Mouse (Mus musculus): ENCODE data around the gene Arhgdia. TPM values are rescaled to one million over a fixed set of nuclear protein-coding genes. Genes with fewer than 3 reads are reported as not detected.
A peak's percentile ranks its signal among the peaks of the same experiment; 100 is the strongest.

The Arhgdia gene
- polyA plus RNA-seq, 1 experiment from 2014 or later, result 449 TPM

DNA sequence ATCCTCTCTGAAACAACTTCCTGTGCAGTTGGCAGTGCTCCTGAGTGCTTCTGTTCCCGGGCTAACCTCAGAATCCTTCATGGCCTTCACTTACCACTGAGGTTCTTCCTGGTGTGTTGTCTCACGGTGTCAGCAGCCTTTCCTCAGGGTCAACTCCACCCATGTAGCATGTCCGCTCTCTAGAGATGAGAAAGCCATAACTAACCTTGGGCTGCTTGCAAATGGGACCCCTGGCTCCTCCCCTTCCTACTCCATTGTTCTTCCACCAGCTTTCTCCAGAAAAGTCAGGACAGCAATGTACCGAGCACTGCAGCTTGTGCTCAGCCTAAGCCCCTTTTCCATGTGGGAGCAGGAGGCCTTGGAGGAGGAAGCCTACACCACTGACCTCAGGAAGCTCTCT lies 25.3 kb upstream of the Arhgdia start:
- Histone ChIP-seq H3K4me1 (ENCODE audit: control insufficient read depth, insufficient read depth, low read length) (peaks cover 4% of the 10 kb centered on the region; the same call in 1 of the 2 replicates), H3K36me3 (ENCODE audit: control insufficient read depth, insufficient read depth, low read length) (peaks cover 73% of the 10 kb centered on the region), H3K27ac (ENCODE audit: low read depth, low read length) (no peak overlapping the region), H3K4me3 (ENCODE audit: low read depth, low read length) (no peak overlapping the region), H3K27me3 (replicated peaks; ENCODE audit: control insufficient read depth, insufficient read depth, low read length) (0 out of 2 replicates have a peak, but pooled peaks cover 9% of the 10 kb centered on the region), H3K9me3 (replicated peaks; ENCODE audit: control insufficient read depth, low read length) (no peaks in the 10 kb centered on the region), H3K4me2 (ENCODE audit: low read length) (no peak overlapping the region), H3K9ac (ENCODE audit: low read length) (no peak overlapping the region)
- 77% methylated on average over 4 of the region's 4 CpGs for WGBS
- ATAC-seq (no peak), DNase-seq (ENCODE audit: low spot score) (no peak)

DNA sequence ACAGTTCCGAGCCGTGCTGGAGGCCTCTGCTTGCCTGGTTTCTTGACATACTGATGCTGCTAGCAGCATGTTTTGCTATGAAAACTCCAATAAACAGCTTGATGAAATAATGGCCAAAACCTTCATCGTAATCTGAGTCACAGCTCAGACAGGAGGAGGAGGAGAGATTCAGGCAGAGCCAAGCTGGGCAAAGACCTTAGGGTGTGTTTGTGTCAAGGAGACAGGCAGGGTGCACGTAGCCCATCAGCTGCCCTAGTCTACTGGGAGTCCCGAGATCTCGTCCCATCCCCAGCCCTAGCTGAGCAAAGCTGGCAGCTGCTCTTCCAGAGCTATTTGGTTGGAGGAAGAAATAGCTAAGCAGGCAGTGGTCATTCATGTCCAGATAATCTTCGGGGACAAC lies 24.2 kb upstream of the Arhgdia start:
- 90% methylated on average over 7 of the region's 7 CpGs for WGBS
- H3K36me3 ChIP-seq (ENCODE audit: control insufficient read depth, insufficient read depth, low read length), result peaks cover 67% of the 10 kb centered on the region
- H3K9ac ChIP-seq (ENCODE audit: low read length), result no peak overlapping the region
- no peak overlapping the region for H3K4me3 ChIP-seq (ENCODE audit: low read depth, low read length)
- H3K27me3 ChIP-seq (replicated peaks; ENCODE audit: control insufficient read depth, insufficient read depth, low read length), result 0 out of 2 replicates have a peak, but pooled peaks cover 9% of the 10 kb centered on the region
- H3K27ac ChIP-seq (ENCODE audit: low read depth, low read length), result no peak overlapping the region
- H3K9me3 ChIP-seq (replicated peaks; ENCODE audit: control insufficient read depth, low read length), result no peaks in the 10 kb centered on the region
- no peak overlapping the region for H3K4me2 ChIP-seq (ENCODE audit: low read length)
- no peak for ATAC-seq
- H3K4me1 ChIP-seq (ENCODE audit: control insufficient read depth, insufficient read depth, low read length), result peaks cover 4% of the 10 kb centered on the region; the same call in 1 of the 2 replicates
- DNase-seq (ENCODE audit: low spot score), result no peak

DNA sequence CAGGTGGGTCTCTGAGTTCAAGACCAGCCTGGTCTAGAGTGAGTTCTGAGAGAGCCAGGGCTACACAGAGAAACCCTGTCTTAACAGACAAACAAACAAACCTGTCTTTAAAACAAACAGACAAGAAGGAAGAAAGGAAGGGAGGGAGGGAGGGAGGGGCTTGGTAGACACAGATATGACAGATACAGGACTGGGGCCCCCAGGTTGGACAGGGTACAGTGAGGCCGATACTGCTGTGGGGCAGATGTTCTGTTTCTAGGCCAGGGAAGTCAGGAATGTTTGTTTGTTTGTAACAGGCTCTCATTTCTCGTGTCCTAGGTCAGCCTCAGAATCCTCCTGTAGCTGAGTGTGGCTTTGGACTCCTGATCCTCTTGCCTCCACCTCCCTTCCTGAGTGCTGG lies 22.1 kb upstream of the Arhgdia start:
- peaks cover 58% of the 10 kb centered on the region for H3K36me3 ChIP-seq (ENCODE audit: control insufficient read depth, insufficient read depth, low read length)
- WGBS, result 88% methylated on average over 2 of the region's 2 CpGs
- no peak overlapping the region for H3K4me2 ChIP-seq (ENCODE audit: low read length)
- H3K4me3 ChIP-seq (ENCODE audit: low read depth, low read length), result no peak overlapping the region
- no peak for DNase-seq (ENCODE audit: low spot score)
- no peaks in the 10 kb centered on the region for H3K9me3 ChIP-seq (replicated peaks; ENCODE audit: control insufficient read depth, low read length)
- no peak for ATAC-seq
- 0 out of 2 replicates have a peak, but pooled peaks cover 2% of the 10 kb centered on the region for H3K27me3 ChIP-seq (replicated peaks; ENCODE audit: control insufficient read depth, insufficient read depth, low read length)
- no peak overlapping the region for H3K27ac ChIP-seq (ENCODE audit: low read depth, low read length)
- peaks cover 13% of the 10 kb centered on the region; the same call in 1 of the 2 replicates for H3K4me1 ChIP-seq (ENCODE audit: control insufficient read depth, insufficient read depth, low read length)
- no peak overlapping the region for H3K9ac ChIP-seq (ENCODE audit: low read length)

DNA sequence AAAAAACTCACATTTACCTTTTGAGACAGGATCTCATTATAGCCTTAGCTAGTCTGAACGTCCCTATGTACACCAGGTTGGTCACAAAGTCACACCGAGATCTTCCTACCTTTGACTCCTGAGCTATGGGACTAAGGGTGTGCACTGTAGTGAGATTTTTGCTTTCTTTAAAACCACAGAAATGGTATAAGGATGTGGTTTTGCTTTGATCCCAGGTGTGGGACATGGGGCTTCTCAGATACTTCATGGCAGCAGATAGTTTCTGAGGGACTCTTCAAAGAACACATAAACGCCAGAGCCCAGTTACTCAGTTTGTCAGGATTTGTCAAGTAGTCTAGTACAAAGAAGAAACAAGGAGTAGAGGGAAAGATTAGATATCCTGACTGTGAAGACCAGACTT lies 19.3 kb upstream of the Arhgdia start:
- Histone ChIP-seq H3K4me1 (ENCODE audit: control insufficient read depth, insufficient read depth, low read length) (peaks cover 16% of the 10 kb centered on the region), H3K9ac (ENCODE audit: low read length) (no peak overlapping the region), H3K4me2 (ENCODE audit: low read length) (no peak overlapping the region), H3K9me3 (replicated peaks; ENCODE audit: control insufficient read depth, low read length) (no peaks in the 10 kb centered on the region), H3K27me3 (replicated peaks; ENCODE audit: control insufficient read depth, insufficient read depth, low read length) (no peaks in the 10 kb centered on the region), H3K4me3 (ENCODE audit: low read depth, low read length) (no peak overlapping the region), H3K27ac (ENCODE audit: low read depth, low read length) (no peak overlapping the region), H3K36me3 (ENCODE audit: control insufficient read depth, insufficient read depth, low read length) (peaks cover 60% of the 10 kb centered on the region)
- WGBS, result 99% methylated on average over 3 of the region's 3 CpGs
- no peak for ATAC-seq
- no peak for DNase-seq (ENCODE audit: low spot score)

GRCm38 (mm10) chr11:120598990-120599549 lies 17.6 kb upstream of the Arhgdia start:
- Histone ChIP-seq H3K9ac (ENCODE audit: low read length) (peak overlapping the region; percentile 98), H3K4me2 (ENCODE audit: low read length) (peak overlapping the region; percentile 87), H3K36me3 (ENCODE audit: control insufficient read depth, insufficient read depth, low read length) (peaks cover 58% of the 10 kb centered on the region), H3K9me3 (replicated peaks; ENCODE audit: control insufficient read depth, low read length) (no peaks in the 10 kb centered on the region), H3K27me3 (replicated peaks; ENCODE audit: control insufficient read depth, insufficient read depth, low read length) (no peaks in the 10 kb centered on the region), H3K27ac (ENCODE audit: low read depth, low read length) (peak overlapping the region; percentile 85; the same call in 1 of the 2 replicates), H3K4me1 (ENCODE audit: control insufficient read depth, insufficient read depth, low read length) (peaks cover 16% of the 10 kb centered on the region), H3K4me3 (ENCODE audit: low read depth, low read length) (peak overlapping the region; percentile 97)
- DNase-seq (ENCODE audit: low spot score) (no peak), ATAC-seq (no peak)
- 49% methylated on average over 17 of the region's 17 CpGs for WGBS

- Histone ChIP-seq H3K36me3 (ENCODE audit: control insufficient read depth, insufficient read depth, low read length) (peaks cover 58% of the 10 kb centered on the region), H3K4me2 (ENCODE audit: low read length) (peak within 1 kb of the TSS; percentile 87)
- WGBS, result under 1% methylated on average over 88 of the region's 88 CpGs
Measured at GRCm38 (mm10) chr11:120598283-120598989, 17.0 kb upstream of the Arhgdia start, which contains the start of the genes Alyref and Anapc11. Gene Alyref, minus strand, starts transcription at chr11:120598365. Gene Anapc11, plus strand, starts transcription at chr11:120598421.

GRCm38 (mm10) chr11:120597240-120598235 lies 16.1 kb upstream of the Arhgdia start:
- Histone ChIP-seq H3K27ac (ENCODE audit: low read depth, low read length) (peak overlapping the region; percentile 86), H3K9ac (ENCODE audit: low read length) (peak overlapping the region; percentile 98), H3K4me2 (ENCODE audit: low read length) (peak overlapping the region; percentile 72), H3K36me3 (ENCODE audit: control insufficient read depth, insufficient read depth, low read length) (peaks cover 58% of the 10 kb centered on the region), H3K4me3 (ENCODE audit: low read depth, low read length) (peak overlapping the region; percentile 97), H3K9me3 (replicated peaks; ENCODE audit: control insufficient read depth, low read length) (no peaks in the 10 kb centered on the region), H3K4me1 (ENCODE audit: control insufficient read depth, insufficient read depth, low read length) (peaks cover 16% of the 10 kb centered on the region), H3K27me3 (replicated peaks; ENCODE audit: control insufficient read depth, insufficient read depth, low read length) (no peaks in the 10 kb centered on the region)
- DNase-seq (ENCODE audit: low spot score), result no peak
- WGBS, result 6% methylated on average over 77 of the region's 99 CpGs
- peak; percentile 65 for ATAC-seq

More at GRCm38 (mm10) chr11:120598283-120598989, 17.0 kb upstream of the Arhgdia start, which contains the start of the genes Alyref and Anapc11:
- H3K4me1 ChIP-seq (ENCODE audit: control insufficient read depth, insufficient read depth, low read length), result peaks cover 16% of the 10 kb centered on the region
- H3K9me3 ChIP-seq (replicated peaks; ENCODE audit: control insufficient read depth, low read length), result no peaks in the 10 kb centered on the region
- peak within 1 kb of the TSS; percentile 98 for H3K9ac ChIP-seq (ENCODE audit: low read length)
- ATAC-seq (peak; percentile 99), DNase-seq (ENCODE audit: low spot score) (peak; percentile 98)
- H3K4me3 ChIP-seq (ENCODE audit: low read depth, low read length), result peak within 1 kb of the TSS; percentile 97
- H3K27me3 ChIP-seq (replicated peaks; ENCODE audit: control insufficient read depth, insufficient read depth, low read length), result no peaks in the 10 kb centered on the region
- peak within 1 kb of the TSS; percentile 86 for H3K27ac ChIP-seq (ENCODE audit: low read depth, low read length)

DNA sequence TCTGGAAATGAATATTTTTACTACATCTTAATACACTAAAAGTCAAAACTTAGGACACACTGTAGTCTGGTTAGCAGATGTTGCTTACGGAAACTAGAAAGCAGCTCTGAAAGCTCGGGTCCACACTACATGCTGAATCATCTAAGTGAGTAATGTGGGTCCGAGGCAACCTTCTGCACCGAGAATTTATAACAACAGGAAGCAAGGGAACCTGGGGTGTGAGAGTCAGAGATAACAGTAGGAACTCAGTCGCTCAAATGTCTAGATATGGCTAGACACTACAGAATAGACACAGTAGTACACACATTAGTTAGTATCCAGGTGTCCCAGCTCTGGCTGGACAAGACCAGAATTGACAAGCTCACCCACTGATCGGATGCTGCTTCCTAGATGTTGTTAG lies 7.1 kb upstream of the Arhgdia start:
- H3K9me3 ChIP-seq (replicated peaks; ENCODE audit: control insufficient read depth, low read length), result no peaks in the 10 kb centered on the region
- H3K4me1 ChIP-seq (ENCODE audit: control insufficient read depth, insufficient read depth, low read length), result no peaks in the 10 kb centered on the region
- no peak overlapping the region for H3K4me2 ChIP-seq (ENCODE audit: low read length)
- H3K36me3 ChIP-seq (ENCODE audit: control insufficient read depth, insufficient read depth, low read length), result peaks cover 89% of the 10 kb centered on the region
- DNase-seq (ENCODE audit: low spot score) (no peak), ATAC-seq (no peak)
- no peak overlapping the region for H3K9ac ChIP-seq (ENCODE audit: low read length)
- no peaks in the 10 kb centered on the region for H3K27me3 ChIP-seq (replicated peaks; ENCODE audit: control insufficient read depth, insufficient read depth, low read length)
- H3K4me3 ChIP-seq (ENCODE audit: low read depth, low read length), result no peak overlapping the region
- no peak overlapping the region for H3K27ac ChIP-seq (ENCODE audit: low read depth, low read length)
- 97% methylated on average over 6 of the region's 6 CpGs for WGBS
